Mouse (Mus musculus) small intestine, adult 2 months (tissue): ENCODE measurements around the gene Nudt16l1. TPM values are rescaled to one million over a fixed set of nuclear protein-coding genes. Genes with fewer than 3 reads are reported as not detected.
A peak's percentile ranks its signal among the peaks of the same experiment; 100 is the strongest.

Experiments
- H3K27ac ChIP-seq: fragments of 200-500 bp; 2 replicates; pipeline ENCODE4 v1.5.1; 2012; ENCODE audit warnings: low read depth, low read length, control low read depth, inconsistent platforms; ENCODE audit not compliant: insufficient read depth
- H3K27me3 ChIP-seq: fragments of 200-500 bp; 2 replicates; pipeline ENCODE4 v1.6.1; 2012; ENCODE audit warnings: mild to moderate bottlenecking, moderate library complexity, low read length, inconsistent platforms; ENCODE audit not compliant: control insufficient read depth, insufficient read depth
- H3K36me3 ChIP-seq: fragments of 200-500 bp; 2 replicates; pipeline ENCODE4 v1.6.1; 2012; ENCODE audit warnings: mild to moderate bottlenecking, low read length, control low read depth, inconsistent platforms; ENCODE audit not compliant: control insufficient read depth, insufficient read depth
- H3K4me1 ChIP-seq: fragments of 200-500 bp; 2 replicates; pipeline ENCODE4 v1.6.1; 2012; ENCODE audit warnings: low read length, inconsistent platforms, mixed read lengths; ENCODE audit not compliant: control insufficient read depth, insufficient read depth, insufficient read length
- H3K4me3 ChIP-seq: fragments of 200-500 bp; 2 replicates; pipeline ENCODE4 v1.5.1; 2012; ENCODE audit warnings: low read depth, mild to moderate bottlenecking, control low read depth, inconsistent platforms, low read length, moderate library complexity
- CTCF ChIP-seq: fragments of 200-500 bp; IDR thresholded peaks from 2 replicates; pipeline ENCODE4 v1.5.1; 2012; ENCODE audit warnings: low read depth, mild to moderate bottlenecking, control low read depth, inconsistent platforms, low read length, moderate library complexity, mixed read lengths; ENCODE audit not compliant: insufficient replicate concordance, insufficient read length; ENCODE audit errors: extremely low read depth
- POLR2A ChIP-seq: fragments of 200-500 bp; IDR thresholded peaks from 2 replicates; pipeline ENCODE4 v1.6.1; 2012; ENCODE audit warnings: low read depth, mild to moderate bottlenecking, control low read depth, inconsistent platforms, low read length, moderate library complexity
- WGBS: fragments of 180-500 bp; shearing (Covaris S2); methylation state at CpG from one replicate; pipeline ENCODE4 v1.1.7; 2018; 5-methylcytosine and 5-hydroxymethylcytosine counted together
- polyA plus RNA-seq: library from polyadenylated mRNA; depleted of rRNA; stranded (reverse); fragments of >200 nt; gene quantifications from 2 replicates; pipeline ENCODE4 v1.2.3, GENCODE M21; 2012; rRNA removed

Gene Nudt16l1
- 23.7 and 42.6 TPM in 2 replicates for polyA plus RNA-seq

DNA sequence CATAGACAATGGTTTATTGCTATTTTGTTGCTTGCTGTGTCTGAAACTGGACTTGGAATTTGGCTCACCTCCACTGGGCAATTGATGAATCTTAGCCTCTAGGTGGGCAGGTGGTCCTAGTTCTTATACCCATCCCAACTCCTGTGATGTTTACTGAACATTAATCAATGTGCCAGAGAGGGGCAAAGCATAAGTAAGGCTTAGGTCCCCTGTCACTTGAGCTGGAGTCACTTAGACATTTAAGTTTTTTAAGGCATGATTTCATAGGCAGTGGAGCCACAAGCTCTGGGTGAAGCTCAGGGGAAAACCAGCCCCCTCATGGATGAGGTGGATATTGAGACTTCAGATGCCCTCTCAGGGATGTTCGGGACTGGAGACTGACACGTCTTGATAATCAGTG is at the start of gene Nudt16l1:
Gene Nudt16l1 (plus strand): TSS at position 301 of the 400 bp plus-strand sequence.
- 4% methylated on average over 2 of the region's 2 CpGs for WGBS

DNA sequence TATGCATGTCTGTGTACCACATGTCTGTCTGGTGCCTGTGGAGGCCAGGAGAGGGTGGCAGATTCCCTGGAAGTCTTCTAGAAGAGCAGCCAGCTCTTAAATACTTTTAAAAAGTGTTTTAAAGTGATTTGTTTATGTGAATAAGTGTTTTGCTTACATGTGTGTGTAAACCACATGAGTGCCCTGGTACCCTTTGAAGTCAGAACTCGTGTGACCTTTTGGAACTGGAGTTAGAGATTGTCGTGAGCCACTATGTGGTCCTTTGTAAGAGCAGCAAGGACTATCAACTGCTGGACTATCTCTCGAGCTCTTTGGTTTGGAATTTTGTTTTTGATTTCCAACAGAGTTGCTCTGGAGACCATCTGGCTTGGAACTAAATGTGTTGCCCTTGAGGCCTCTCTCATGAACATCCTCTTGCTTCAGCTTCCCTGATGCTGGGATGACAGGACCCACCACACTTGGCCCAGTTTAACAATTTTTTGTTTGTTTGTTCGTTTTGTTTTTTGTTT is 48.3 kb upstream of the Nudt16l1 start:
- H3K36me3 ChIP-seq: peaks cover 8% of the 10 kb centered on the region
- WGBS: 52% methylated on average over 4 of the region's 4 CpGs
- no peak overlapping the region for H3K27ac ChIP-seq
- H3K27me3 ChIP-seq: no peaks in the 10 kb centered on the region
- peaks cover 21% of the 10 kb centered on the region; the same call in 1 of the 2 replicates for H3K4me1 ChIP-seq
- TF ChIP-seq POLR2A: no peak
- no peak overlapping the region for H3K4me3 ChIP-seq

More for the DNA sequence above, at the start of gene Nudt16l1:
- Histone ChIP-seq H3K4me3 (peak within 1 kb of the TSS; percentile 91), H3K27ac (peak within 1 kb of the TSS; percentile 27), H3K4me1 (peaks cover 7% of the 10 kb centered on the region; the same call in 1 of the 2 replicates), H3K27me3 (no peaks in the 10 kb centered on the region), H3K36me3 (peaks cover 51% of the 10 kb centered on the region)
- TF ChIP-seq CTCF: no peak
- TF ChIP-seq POLR2A: no peak

DNA sequence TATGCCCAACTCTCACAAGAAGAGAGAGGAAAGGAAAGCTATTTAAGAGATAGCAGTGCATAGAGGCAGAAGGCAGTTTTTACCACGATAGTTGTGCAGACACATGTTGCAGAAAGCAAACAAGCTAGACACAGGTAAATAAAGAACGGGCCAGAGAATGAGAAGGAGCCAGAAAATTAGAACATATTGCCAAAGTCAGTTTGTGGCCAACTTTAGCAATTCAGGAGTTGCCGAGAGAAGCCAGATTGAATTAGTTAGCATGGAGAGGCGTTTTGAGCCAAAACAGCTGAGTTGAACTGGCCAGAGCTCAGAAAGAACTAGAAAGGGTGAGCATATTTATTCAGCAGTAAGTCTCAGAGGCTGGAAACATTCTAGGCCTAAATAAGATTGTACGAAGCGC is 46.4 kb upstream of the Nudt16l1 start:
- TF ChIP-seq POLR2A (no peak), CTCF (no peak)
- 86% methylated on average over 6 of the region's 6 CpGs for WGBS
- no peak overlapping the region for H3K4me3 ChIP-seq
- H3K27ac ChIP-seq: no peak overlapping the region
- no peaks in the 10 kb centered on the region for H3K27me3 ChIP-seq
- H3K4me1 ChIP-seq: peaks cover 33% of the 10 kb centered on the region
- peaks cover 8% of the 10 kb centered on the region for H3K36me3 ChIP-seq

DNA sequence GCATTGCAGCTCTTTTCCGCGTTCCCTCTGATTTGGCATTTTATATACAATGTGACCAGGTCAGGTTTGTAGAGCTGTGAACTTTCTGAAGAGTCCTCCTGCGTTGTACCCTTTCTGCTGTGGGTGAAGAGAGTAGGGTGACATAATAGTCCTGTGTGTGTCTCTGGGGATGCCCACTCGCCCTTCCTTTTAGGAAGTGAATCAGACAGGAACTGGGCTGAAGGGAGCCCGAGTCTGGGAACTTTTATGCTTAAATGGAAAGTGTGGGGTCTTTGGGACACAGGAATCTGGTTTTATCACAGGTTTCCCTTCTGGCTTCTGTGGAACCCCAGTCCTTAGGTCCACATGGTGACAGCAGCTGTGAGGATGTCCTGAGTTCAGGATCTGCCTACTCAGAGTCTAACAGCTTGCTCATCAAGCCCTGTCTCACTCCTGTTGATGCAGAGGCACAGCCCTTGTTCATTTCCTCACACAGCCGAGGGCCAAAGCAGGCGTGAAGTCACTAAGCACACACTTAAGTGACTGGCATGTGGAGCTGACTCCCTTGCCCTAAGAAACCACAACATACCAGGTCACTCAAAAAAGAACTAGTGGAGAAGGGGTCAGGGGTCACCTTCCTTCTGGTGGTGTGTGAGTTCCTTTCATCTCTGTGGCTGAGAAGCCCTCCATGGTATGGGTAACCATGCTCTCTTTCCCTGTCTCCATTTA is 44.2 kb upstream of the Nudt16l1 start:
- peaks cover 31% of the 10 kb centered on the region for H3K4me1 ChIP-seq
- H3K27me3 ChIP-seq: no peaks in the 10 kb centered on the region
- no peak overlapping the region for H3K4me3 ChIP-seq
- WGBS: 80% methylated on average over 7 of the region's 7 CpGs
- H3K27ac ChIP-seq: no peak overlapping the region
- peaks cover 11% of the 10 kb centered on the region for H3K36me3 ChIP-seq
- no peak for TF ChIP-seq CTCF
- no peak for TF ChIP-seq POLR2A

DNA sequence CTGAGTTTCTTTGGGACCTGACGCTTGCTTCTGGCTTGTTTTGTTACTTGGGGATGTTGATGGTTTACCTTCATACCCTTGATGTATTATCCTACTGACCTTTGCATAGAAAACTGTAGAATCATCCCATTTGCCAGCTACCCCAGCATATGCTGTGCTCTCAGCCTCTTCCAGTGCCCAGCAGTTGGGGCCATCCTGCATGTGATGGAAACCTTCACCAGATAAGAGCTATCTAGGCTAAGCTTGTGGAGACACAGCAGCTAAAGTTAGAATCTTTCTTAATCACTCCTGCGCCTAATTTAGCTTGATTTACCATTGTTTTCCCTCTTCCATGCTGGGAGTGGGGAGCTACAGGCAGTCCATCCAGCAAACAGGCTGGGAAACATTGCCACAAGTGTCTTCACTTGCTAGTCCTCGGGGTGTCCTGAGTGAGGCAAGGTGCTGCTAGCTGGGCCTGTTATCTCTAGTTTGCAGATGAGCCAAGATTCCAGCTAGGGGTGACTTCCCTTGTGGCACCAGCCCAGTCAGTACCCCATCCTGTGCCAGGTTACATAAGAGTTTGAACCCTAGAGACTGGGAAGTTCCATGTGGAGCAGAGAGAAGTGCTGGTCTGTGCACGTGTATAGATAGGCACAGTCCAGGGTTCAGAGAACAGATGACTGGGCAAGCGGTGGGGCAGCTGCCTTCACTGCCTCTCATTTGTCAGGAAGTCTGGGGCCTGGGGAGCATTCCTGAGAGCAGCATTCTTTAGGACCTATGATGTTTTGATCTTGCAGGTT is 42.1 kb upstream of the Nudt16l1 start:
- no peaks in the 10 kb centered on the region for H3K27me3 ChIP-seq
- 42% methylated on average over 5 of the region's 5 CpGs for WGBS
- H3K4me1 ChIP-seq: peaks cover 29% of the 10 kb centered on the region
- peaks cover 6% of the 10 kb centered on the region; the same call in 1 of the 2 replicates for H3K36me3 ChIP-seq
- H3K27ac ChIP-seq: peak overlapping the region; percentile 77
- TF ChIP-seq POLR2A (no peak), CTCF (no peak)
- no peak overlapping the region for H3K4me3 ChIP-seq

DNA sequence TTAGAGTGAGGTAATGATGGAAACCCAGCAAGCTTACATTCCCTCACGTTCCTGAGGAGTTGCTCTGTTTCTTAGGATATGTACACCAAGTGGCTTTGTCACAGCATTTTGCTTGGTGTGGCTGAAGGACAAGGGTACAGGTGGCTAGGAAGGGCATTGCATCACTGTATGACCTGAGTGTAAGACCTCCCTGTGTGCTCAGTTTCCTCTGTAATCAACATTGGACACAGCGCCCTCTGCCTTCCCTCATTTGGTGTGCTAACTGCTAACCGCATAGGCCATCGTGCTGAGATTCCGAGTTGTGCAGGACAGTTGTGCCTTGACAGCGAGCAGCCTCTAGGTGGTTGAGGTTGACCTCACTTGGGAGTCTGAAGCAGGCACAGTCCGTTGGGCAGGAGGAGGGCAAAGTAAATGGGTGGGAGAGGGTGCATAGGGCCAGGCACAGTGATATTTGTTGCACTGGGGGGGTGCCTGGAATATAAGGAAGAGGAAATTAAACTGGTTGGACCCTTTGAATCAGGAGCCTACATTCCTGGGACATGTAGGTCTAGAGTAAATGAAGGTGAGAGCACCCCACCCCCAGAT is 41.3 kb upstream of the Nudt16l1 start:
- TF ChIP-seq POLR2A (no peak), CTCF (no peak; the same call in 1 of the 2 replicates)
- H3K27me3 ChIP-seq: no peaks in the 10 kb centered on the region
- WGBS: 66% methylated on average over 7 of the region's 7 CpGs
- no peak overlapping the region for H3K4me3 ChIP-seq
- H3K36me3 ChIP-seq: peaks cover 6% of the 10 kb centered on the region; the same call in 1 of the 2 replicates
- H3K4me1 ChIP-seq: peaks cover 29% of the 10 kb centered on the region
- peak overlapping the region; percentile 77 for H3K27ac ChIP-seq
